In the genomic region with DNA sequence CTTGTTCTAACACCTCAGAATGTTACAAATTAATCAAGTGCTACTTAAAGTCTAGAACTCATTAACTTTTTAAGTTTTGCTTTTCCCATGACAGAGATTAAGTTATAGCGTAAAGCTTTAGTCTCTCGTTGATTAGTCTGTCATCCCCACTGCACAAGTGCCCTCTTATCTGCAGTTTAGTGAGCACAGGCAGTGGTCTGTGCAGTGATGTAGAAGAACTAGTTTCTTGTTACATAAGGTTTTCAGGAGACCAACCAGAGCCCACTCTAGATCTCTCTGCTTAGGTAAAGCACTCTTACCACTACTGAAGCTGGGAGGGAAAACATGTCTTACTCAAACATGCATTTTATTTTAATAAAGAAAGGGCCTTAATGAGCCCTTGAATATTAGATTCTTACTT, we compare ENCODE assay signal across 21 mouse cellular contexts.
A peak's percentile ranks its signal among the peaks of the same experiment; 100 is the strongest.
DNase-seq lines count a peak whose midpoint lies in the region; TF ChIP-seq lines count a peak whose summit lies in the region.
"Had no signal": no experiment of that assay in that cellular context is flagged by ENCODE, and none has a peak within 500 bp of the region (broad histone marks: within the 10 kb centered on the region; RNA-seq: fewer than 3 reads in every experiment).

No protein-coding gene starts in this region.

- intact Hi-C loops in gastrocnemius, postnatal 14 days (cut with DNase I; ENCODE audit: low total_unique reads) = no loop called here

- TF ChIP-seq POLR2A in kidney, adult 2 months (IDR thresholded peaks at IDR 0.05; ENCODE audit: low read depth, low read length) = no peak

- peak; percentile 9 for DNase-seq in embryo, embryonic 10.5 days (ENCODE audit: low spot score)
- no peak for DNase-seq in embryo, embryonic 11 days
- peak; percentile 32 for DNase-seq in kidney, adult 2 months
- DNase-seq in kidney, postnatal 36 days = no peak
- peak; percentile 4 to 21 for DNase-seq in kidney, adult 8-10 months
- DNase-seq in retina, embryonic 14.5 days (ENCODE audit: low spot score) = peak; percentile 34
- DNase-seq in gastrocnemius, postnatal 14 days = no peak
- DNase-seq in frontal cortex, postnatal 10 days (ENCODE audit: low spot score in 2 of 2) = no peak
- DNase-seq: adrenal gland, postnatal 10 days; cerebellum, adult 11 months; cerebellum, postnatal 14 days; heart, postnatal 10 days; liver, embryonic 13.5 days; lung, postnatal 14 days; right cerebral cortex, postnatal 25 days; thymus, adult 18-20 months had no signal

- TF ChIP-seq CTCF in kidney, adult 2 months (conservative IDR thresholded peaks at IDR 0.05; ENCODE audit: insufficient read depth, insufficient read length, low read depth, low read length) = no peak

- no peak overlapping the region for H3K4me3 ChIP-seq in kidney, adult 2 months (ENCODE audit: insufficient read depth, low read depth, low read length)
- H3K4me3 ChIP-seq: embryonic facial prominence, embryonic 15.5 days; hindbrain, embryonic 12.5 days; limb, embryonic 13.5 days; liver, embryonic 13.5 days; neural tube, embryonic 15.5 days; stomach, embryonic 15.5 days had no signal

- H3K4me1 ChIP-seq in kidney, adult 2 months (ENCODE audit: control insufficient read depth, insufficient read depth, low read length) = peaks cover 2% of the 10 kb centered on the region; the same call in 1 of the 2 replicates
- H3K4me1 ChIP-seq: embryonic facial prominence, embryonic 15.5 days; limb, embryonic 13.5 days; liver, embryonic 13.5 days; neural tube, embryonic 15.5 days; stomach, embryonic 15.5 days had no signal

- 37% methylated on average over 2 of the region's 2 CpGs for WGBS in kidney, adult 2 months

- H3K27ac ChIP-seq in kidney, adult 2 months (ENCODE audit: insufficient read depth, low read depth, low read length) = peak overlapping the region; percentile 88
- H3K27ac ChIP-seq: embryonic facial prominence, embryonic 15.5 days; hindbrain, embryonic 12.5 days; limb, embryonic 13.5 days; liver, embryonic 13.5 days; neural tube, embryonic 15.5 days; stomach, embryonic 15.5 days had no signal

- no peaks in the 10 kb centered on the region for H3K27me3 ChIP-seq in kidney, adult 2 months (replicated peaks; ENCODE audit: control insufficient read depth, insufficient read depth, low read length)
- H3K27me3 ChIP-seq: embryonic facial prominence, embryonic 15.5 days; hindbrain, embryonic 12.5 days; limb, embryonic 13.5 days; liver, embryonic 13.5 days; neural tube, embryonic 15.5 days; stomach, embryonic 15.5 days had no signal

- H3K36me3 ChIP-seq in kidney, adult 2 months (ENCODE audit: control insufficient read depth, insufficient read depth, low read length) = no peaks in the 10 kb centered on the region
- H3K36me3 ChIP-seq: embryonic facial prominence, embryonic 15.5 days; hindbrain, embryonic 12.5 days; limb, embryonic 13.5 days; liver, embryonic 13.5 days; neural tube, embryonic 15.5 days; stomach, embryonic 15.5 days had no signal

Comparison
In these comparisons a context has a peak if more than half of its experiments do, and no peak if none do; other contexts are left out.
1. DNase-seq: peak in embryo, embryonic 10.5 days (single experiment), kidney, adult 2 months (single experiment), kidney, adult 8-10 months (2 of 2) and retina, embryonic 14.5 days (single experiment); none in embryo, embryonic 11 days (single experiment), kidney, postnatal 36 days (0 of 2), gastrocnemius, postnatal 14 days (single experiment) and frontal cortex, postnatal 10 days (0 of 2).